Mouse (Mus musculus) brain, embryonic 14.5 days (tissue): ENCODE data around the gene Fam166b.

ENCODE experiments used
- CTCF ChIP-seq: fragments of 200-500 bp; IDR thresholded peaks from 2 replicates; pipeline ENCODE4 v1.5.1; 2012; ENCODE audit warnings: inconsistent platforms, mild to moderate bottlenecking, moderate library complexity, borderline replicate concordance; ENCODE audit not compliant: insufficient read depth, insufficient read length; ENCODE audit errors: extremely low read depth
- POLR2A ChIP-seq: fragments of 200-500 bp; IDR thresholded peaks from 2 replicates; pipeline ENCODE4 v1.6.1; 2012; ENCODE audit warnings: mild to moderate bottlenecking, inconsistent platforms, borderline replicate concordance; ENCODE audit not compliant: poor library complexity, insufficient read depth, insufficient read length, severe bottlenecking; ENCODE audit errors: extremely low read depth

DNA sequence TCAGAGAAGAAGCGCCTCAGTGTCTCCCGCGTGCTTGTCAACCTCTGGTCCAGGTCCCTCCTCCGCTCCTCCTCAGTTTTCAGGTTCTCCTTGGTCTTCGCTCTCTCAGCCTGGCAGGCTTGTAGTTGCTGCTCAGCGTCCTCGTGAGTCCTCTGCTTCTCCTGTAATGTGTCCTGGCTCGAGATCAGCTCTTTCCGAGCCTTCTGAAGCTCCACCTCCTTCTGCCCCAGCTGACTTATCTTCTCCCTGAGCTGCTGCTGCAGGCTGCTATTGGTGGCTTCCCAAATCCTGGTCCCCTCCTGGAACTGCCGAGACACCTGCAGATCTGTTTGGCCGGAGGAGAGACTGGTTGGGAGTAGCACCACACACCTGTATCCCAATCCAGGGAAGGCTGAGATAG is 23.4 kb upstream of the Fam166b start:
- TF ChIP-seq CTCF (no peak), POLR2A (no peak)
